Mouse (Mus musculus): Measurements from ENCODE around the gene Tmem145.

The Tmem145 gene

GRCm38 (mm10) chr7:25275555-25276298 lies 30.2 kb upstream of the Tmem145 start:
- no peak for DNase-seq (ENCODE audit: low read depth, low spot score)

DNA sequence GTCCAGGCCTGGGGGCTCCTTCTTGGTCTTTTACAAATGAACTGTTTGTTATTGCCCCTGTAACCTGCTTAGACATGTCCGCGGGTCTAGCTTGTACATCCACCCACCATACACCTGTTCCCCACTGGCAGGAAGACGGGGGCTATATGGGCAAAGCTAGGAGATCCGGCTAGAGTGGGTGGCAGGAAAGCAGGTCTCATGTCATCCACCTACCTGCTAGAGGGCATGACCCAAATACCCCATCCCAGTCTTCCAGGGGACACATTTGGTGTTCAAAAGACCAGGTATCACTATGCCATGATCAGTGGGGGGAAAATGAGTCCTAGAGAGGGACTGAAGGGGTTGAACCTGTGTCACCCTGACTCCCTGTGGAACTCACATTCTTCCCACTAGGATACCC lies 28.5 kb upstream of the Tmem145 start:
- no peak for DNase-seq (ENCODE audit: low read depth, low spot score)

- no peak for DNase-seq (ENCODE audit: low read depth, low spot score)
These were observed 27.9 kb upstream of the Tmem145 start for GRCm38 (mm10) chr7:25277998-25278340.

DNA sequence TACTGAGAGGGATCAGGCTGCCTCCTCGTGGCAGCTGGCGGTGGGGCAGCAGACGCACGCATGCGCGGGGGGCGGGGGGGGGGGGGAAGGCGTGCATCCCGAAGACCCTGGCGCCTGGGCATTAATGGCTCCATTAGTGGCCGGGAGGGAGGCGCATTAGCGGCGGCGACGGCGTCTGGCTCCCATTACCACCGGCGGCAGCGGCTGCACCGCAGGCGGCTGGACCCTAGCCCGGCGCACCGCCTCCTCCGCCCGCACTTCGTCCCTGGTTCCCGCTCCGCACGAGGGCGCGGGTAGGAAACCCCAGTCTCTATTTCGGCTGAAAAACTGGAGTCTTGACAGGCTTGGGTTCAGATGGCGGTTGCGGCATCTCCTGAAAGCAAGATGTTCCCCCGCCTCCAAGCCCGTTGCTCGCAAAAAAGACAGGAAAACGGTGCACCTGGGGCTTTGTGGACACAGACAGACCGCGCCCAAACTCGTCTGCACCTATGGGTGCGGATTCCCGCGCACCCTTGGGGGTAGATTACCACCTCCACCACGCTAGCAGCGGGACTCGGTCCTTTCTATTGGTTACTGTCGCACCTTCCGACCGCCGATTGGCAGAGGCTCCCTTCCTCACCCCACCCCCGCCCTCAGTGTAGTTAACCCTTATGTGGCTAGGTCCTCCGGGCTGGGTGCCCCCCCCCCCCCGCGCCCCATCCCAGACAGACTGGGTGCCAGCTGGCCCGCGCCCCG lies 27.4 kb upstream of the Tmem145 start:
- peak; percentile 75 for DNase-seq (ENCODE audit: low read depth, low spot score)

- DNase-seq (ENCODE audit: low read depth, low spot score) = peak; percentile 84
These were observed 26.6 kb upstream of the Tmem145 start for GRCm38 (mm10) chr7:25279076-25279860.

DNA sequence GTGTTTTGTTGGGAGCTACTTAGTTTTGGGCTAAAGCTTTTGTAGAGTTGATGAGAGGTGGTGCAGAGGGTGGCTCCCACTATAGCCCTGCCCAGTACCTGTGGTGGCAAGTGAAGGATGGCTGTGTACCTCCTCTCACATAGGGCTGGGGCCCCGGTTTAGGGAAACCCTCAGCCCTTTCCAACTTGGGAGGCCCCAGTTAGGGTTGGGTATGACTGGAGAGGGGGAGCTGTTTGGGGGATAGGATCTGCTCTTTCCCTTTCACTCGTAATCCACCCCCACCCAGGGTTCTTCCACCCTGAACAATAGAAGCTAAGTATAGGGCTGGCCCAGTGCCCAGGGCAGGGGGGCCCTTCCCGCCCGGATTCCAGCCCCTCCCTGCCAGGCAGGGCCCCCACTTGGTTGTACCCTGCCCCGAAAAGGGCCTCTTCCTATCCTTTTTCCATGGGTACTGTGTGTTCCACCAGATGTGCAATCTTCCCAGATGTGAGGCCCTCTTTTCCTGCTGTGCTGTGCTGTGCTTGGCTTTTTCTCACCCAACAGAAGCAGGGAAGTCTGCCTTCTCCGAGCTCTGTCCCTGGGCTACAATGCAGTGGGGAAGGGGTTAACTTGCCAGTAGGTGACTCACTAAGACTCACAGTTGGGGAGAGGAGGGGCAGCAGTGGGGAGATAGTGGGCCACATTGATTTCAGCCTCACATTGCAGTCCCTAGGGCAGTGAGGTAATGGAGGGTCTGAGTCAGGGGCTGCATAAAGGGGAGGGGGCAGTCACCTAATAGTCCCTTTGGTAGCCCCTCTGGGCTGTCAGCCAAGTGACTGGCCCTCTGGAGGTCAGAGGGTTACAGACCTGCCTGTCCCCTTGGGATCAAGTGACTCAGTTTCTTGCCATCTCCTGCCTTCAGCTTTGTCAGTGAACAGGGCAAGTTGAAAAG lies 25.8 kb upstream of the Tmem145 start:
- no peak for DNase-seq (ENCODE audit: low read depth, low spot score)

DNA sequence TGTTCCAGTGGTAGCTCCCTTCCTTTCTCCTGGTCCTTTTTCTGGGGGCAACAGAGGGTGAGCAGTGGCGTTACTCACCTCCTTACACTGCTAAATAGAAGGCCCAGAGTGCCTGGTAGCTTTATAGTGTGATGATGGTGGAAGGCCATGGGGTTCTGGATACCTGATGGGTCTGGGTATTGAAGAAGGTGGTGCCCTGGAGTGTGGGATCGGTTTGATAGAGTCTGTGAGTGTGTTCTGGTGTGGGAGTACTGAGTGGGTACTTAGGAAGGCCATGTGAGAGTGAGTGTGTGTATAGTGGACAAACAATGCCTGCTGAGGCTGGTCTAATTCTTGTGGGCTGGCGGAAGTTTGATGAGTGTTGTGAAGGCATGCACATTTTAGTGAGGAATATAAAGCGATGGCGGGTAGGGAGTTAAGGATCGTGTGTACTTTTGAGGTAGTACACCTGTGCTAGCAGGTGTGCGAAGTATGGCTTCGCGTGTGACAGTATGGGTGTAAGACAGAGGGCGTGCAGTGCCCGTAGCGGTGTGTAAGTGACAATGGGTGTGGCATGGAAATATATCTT lies 24.7 kb upstream of the Tmem145 start:
- no peak for DNase-seq (ENCODE audit: low read depth, low spot score)

- DNase-seq (ENCODE audit: low read depth, low spot score) = peak; percentile 94
These were observed 23.9 kb upstream of the Tmem145 start for GRCm38 (mm10) chr7:25281734-25282601.

DNA sequence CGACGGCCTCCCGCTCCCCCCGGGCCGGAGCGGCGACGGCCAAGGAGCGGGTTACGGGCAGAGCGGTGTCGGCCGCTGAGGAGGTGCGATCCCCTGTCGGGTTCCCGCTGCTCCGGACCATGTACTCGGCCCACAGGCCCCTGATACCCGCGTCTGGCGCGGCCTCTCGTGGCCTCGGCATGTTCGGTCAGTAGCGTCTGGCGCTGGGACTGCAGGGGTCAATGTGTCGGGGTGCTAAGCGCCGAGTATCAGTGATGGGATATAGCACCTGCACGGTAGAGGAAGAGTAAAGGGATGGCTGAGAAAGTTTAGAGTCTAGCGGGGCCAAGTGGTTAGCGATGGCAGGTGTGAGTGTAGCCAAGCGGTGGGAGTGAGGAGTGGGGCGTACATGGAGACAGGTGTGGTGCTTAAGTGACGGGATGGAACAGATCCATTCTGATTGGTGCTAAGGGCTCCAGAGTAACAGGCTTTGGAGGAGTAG lies 23.1 kb upstream of the Tmem145 start:
- no peak for DNase-seq (ENCODE audit: low read depth, low spot score)

- no peak for DNase-seq (ENCODE audit: low read depth, low spot score)
These were observed 22.3 kb upstream of the Tmem145 start for GRCm38 (mm10) chr7:25283637-25284036.

DNA sequence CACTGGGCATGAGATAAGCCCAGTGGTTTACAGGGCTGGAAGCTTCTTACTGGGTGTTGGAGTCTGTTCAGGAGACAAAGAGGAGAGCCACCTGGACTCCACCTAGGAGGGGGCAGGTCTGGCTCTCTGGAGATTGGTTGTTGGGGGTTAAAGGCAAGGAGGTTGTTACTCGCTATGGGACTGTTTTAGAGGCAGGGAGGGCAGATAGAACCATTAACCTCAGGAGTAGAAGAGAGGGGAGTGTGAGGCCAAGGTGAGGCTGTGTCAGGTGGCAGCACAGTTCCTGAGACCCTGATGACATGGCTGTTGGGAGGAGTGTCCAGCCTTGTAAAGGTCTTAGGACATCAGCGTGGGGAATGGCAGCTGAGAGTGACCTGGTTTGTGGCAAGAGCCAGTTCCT lies 21.7 kb upstream of the Tmem145 start:
- no peak for DNase-seq (ENCODE audit: low read depth, low spot score)

- no peak for DNase-seq (ENCODE audit: low read depth, low spot score)
These were observed 21.1 kb upstream of the Tmem145 start for GRCm38 (mm10) chr7:25284766-25285165.

- DNase-seq (ENCODE audit: low read depth, low spot score) = no peak
These were observed 20.2 kb upstream of the Tmem145 start for GRCm38 (mm10) chr7:25285511-25286238.

- DNase-seq (ENCODE audit: low read depth, low spot score) = no peak
These were observed 18.9 kb upstream of the Tmem145 start for GRCm38 (mm10) chr7:25286989-25287388.

DNA sequence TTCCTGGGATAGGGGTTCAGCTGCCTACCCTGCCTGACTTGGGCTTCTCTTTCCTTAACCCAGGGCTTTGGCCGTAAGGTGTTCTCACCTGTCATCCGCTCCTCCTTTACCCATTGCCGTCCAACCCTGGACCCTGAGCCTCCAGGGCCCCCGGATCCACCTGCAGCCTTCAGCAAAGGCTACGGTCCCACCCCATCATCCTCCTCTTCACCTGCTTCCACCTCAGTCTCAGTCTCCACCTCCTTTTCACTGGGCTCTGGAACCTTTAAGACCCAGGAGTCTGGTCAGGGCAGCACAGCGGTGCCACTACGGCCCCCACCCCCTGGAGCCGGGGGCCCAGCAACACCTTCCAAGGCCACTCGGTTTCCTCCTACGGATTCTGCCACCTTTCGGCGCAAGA lies 17.9 kb upstream of the Tmem145 start:
- no peak for DNase-seq (ENCODE audit: low read depth, low spot score)

DNA sequence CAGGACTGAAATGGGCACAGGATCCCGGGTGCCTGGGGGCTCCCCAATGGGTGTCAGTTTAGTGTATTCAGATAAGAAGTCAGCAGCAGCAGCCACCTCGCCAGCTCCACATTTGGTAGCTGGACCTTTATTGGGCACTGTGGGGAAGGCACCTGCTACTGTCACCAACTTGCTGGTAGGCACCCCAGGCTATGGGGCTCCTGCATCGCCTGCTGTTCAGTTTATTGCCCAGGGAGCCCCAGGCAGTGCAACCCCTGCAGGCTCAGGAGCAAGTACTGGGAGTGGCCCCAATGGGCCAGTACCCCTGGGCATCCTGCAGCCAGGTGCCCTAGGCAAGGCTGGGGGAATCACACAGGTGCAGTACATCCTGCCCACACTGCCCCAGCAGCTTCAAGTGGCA lies 17.2 kb upstream of the Tmem145 start:
- no peak for DNase-seq (ENCODE audit: low read depth, low spot score)

DNA sequence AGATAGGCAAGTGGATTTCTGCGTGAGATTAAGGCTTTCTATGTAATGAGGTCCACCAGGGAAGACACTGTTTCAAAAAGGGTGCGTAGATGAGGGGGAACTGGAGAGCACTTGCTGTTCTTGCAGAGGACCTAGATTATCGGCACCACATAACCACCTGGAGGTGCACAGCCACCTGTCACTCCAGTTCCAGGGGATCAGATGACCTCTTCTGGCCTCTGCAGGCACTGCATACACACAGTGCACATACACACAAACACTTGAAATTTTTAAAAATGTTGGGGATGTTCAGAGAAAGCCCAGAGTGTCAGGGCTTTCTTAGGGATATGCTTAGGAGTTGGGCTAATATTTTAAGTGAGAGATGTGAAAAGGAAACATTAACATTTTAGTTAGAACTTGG lies 16.0 kb upstream of the Tmem145 start:
- DNase-seq (ENCODE audit: low read depth, low spot score) = no peak

DNA sequence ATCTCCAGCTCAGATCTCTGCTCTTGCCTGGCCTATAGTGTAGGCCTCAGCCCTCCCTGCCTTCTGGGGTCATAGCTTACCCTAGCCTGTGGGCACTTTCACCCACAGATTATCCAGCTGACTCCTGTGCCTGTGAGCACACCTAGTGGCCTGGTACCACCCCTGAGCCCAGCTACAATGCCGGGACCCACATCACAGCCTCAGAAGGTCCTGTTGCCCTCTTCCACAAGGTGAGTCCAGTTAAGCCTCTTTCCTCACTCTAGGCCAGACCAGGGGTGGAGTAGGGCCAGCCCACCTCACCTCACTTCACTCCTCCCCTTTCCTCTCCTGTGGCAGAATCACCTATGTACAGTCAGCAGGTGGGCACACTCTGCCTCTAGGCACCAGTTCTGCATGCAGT lies 15.4 kb upstream of the Tmem145 start:
- DNase-seq (ENCODE audit: low read depth, low spot score) = no peak

- DNase-seq (ENCODE audit: low read depth, low spot score) = no peak
These were observed 15.0 kb upstream of the Tmem145 start for GRCm38 (mm10) chr7:25290911-25291310.
